Mouse (Mus musculus): Measurements from ENCODE around the gene Slc48a1. TPM values are rescaled to one million over a fixed set of nuclear protein-coding genes. Genes with fewer than 3 reads are reported as not detected.

Gene Slc48a1
- polyA plus RNA-seq, 2 experiments, result 35.0 to 73.9 TPM

DNA sequence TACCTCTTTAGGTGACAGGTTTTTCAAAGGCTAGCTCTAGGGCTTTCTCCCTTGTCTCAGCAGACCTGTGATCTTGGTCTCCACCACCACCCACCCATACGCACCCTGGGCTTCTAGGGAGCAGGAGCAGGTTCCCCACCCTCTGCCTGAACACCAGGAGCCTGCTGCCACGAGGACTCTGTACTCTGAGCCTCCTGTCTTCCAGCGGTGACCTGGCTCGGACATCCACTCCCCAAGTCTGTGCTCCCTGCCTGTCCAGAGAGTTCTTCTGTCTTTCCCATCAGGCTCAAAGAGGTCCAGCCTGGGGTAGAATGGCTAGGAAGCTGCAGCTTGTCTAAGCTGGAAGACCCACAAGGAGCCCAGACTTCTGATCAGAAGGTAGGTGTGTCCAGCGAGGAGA is 35.1 kb upstream of the Slc48a1 start:
- H3K9ac ChIP-seq (replicated peaks), result no peak overlapping the region
- H3K27me3 ChIP-seq (ENCODE audit: control insufficient read depth, insufficient read depth, low read length), result no peaks in the 10 kb centered on the region
- H3K4me2 ChIP-seq (ENCODE audit: low read depth), result no peak overlapping the region
- no peaks in the 10 kb centered on the region for H3K36me3 ChIP-seq (replicated peaks; ENCODE audit: control insufficient read depth, insufficient read depth, low read depth)
- H3K4me1 ChIP-seq (replicated peaks; ENCODE audit: control insufficient read depth in 2 of 2, insufficient read depth in 2 of 2, low read length in 1 of 2), result peaks cover 3 to 25% of the 10 kb centered on the region in 2 experiments; a peak in 3 of 4 replicates
- 67% methylated on average over 5 of the region's 5 CpGs for WGBS (ENCODE audit: insufficient replicate concordance)
- no peak for ATAC-seq (ENCODE audit: insufficient read depth)
- H3K9me3 ChIP-seq (ENCODE audit: control insufficient read depth, low read length), result no peaks in the 10 kb centered on the region
- TF ChIP-seq CTCF (IDR thresholded peaks at IDR 0.05; ENCODE audit: low read depth) (no peak), EP300 (IDR thresholded peaks at IDR 0.05; ENCODE audit: low read depth) (no peak)
- H3K27ac ChIP-seq, result no peak overlapping the region
- H3K4me3 ChIP-seq (ENCODE audit: insufficient read depth in 1 of 2, low read depth in 2 of 2, low read length in 2 of 2), result no peak overlapping the region
- no peak for DNase-seq (ENCODE audit: low read depth in 3 of 3, low spot score in 3 of 3)

DNA sequence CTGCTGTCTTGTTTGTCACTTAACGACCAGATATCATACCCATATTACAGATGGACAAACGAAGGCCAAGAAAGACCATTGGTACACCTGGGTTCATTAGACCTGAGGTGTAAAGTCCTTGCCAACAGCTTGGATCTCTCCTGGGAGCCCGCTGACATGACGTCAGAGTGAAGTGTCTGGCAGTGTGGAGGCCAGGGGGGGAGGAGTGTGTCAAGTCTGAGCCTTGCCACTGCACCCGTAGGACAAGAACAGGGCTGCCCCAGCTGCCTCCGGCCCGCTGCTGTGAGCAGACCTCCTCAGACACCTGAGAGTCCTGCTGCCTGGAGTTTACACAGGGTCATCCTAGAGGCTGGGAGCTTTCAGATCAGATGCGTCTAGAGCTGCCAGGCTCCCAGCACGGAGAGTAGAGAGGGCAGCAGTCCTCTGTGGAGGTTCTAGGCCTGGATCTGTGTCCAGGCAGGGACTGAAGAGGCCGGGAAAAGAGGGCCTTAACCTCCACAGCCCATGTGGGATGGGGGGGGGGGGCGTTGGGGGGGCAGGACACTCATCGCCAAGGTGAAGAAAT is 34.3 kb upstream of the Slc48a1 start:
- WGBS (ENCODE audit: insufficient replicate concordance), result 59% methylated on average over 12 of the region's 12 CpGs
- no peaks in the 10 kb centered on the region for H3K9me3 ChIP-seq (ENCODE audit: control insufficient read depth, low read length)
- ATAC-seq (ENCODE audit: insufficient read depth) (no peak), DNase-seq (ENCODE audit: low read depth in 3 of 3, low spot score in 3 of 3) (no peak)
- H3K9ac ChIP-seq (replicated peaks), result no peak overlapping the region
- peaks cover 3 to 26% of the 10 kb centered on the region in 2 experiments; a peak in 3 of 4 replicates for H3K4me1 ChIP-seq (replicated peaks; ENCODE audit: control insufficient read depth in 2 of 2, insufficient read depth in 2 of 2, low read length in 1 of 2)
- H3K4me2 ChIP-seq (ENCODE audit: low read depth), result no peak overlapping the region
- H3K36me3 ChIP-seq (replicated peaks; ENCODE audit: control insufficient read depth, insufficient read depth, low read depth), result no peaks in the 10 kb centered on the region
- no peak overlapping the region for H3K27ac ChIP-seq
- H3K4me3 ChIP-seq (ENCODE audit: insufficient read depth in 1 of 2, low read depth in 2 of 2, low read length in 2 of 2), result no peak overlapping the region
- no peaks in the 10 kb centered on the region for H3K27me3 ChIP-seq (ENCODE audit: control insufficient read depth, insufficient read depth, low read length)
- no peak for TF ChIP-seq CTCF (IDR thresholded peaks at IDR 0.05; ENCODE audit: low read depth)
- TF ChIP-seq EP300 (IDR thresholded peaks at IDR 0.05; ENCODE audit: low read depth), result no peak

DNA sequence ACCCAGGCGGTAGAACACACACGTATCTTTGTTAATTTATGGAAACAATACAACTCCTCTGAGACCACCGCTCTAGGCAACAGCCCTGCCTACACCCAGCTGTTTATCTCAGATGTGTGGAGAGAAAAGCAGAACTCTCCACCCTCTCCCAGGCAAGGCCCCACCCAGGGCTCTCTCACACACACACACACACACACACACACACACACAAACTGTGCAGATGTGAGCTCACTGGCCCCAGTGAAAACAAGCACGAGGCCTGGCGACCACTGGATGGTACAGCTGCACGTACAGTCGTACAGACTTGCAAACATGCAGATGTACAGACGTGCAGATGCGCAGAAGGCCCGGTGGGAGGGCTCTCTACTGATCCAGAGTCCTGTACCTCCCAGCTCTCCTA is 33.4 kb upstream of the Slc48a1 start:
- ATAC-seq (ENCODE audit: insufficient read depth) (peak; percentile 82), DNase-seq (ENCODE audit: low read depth in 3 of 3, low spot score in 3 of 3) (peak in 2 of 3 experiments; percentile 24)
- Histone ChIP-seq H3K4me1 (replicated peaks; ENCODE audit: control insufficient read depth in 2 of 2, insufficient read depth in 2 of 2, low read length in 1 of 2) (peaks cover 3 to 25% of the 10 kb centered on the region in 2 experiments; a peak in 3 of 4 replicates), H3K36me3 (replicated peaks; ENCODE audit: control insufficient read depth, insufficient read depth, low read depth) (no peaks in the 10 kb centered on the region), H3K9me3 (ENCODE audit: control insufficient read depth, low read length) (no peaks in the 10 kb centered on the region), H3K9ac (replicated peaks) (no peak overlapping the region), H3K4me2 (ENCODE audit: low read depth) (peak overlapping the region; percentile 2; the same call in 1 of the 2 replicates), H3K27ac (no peak overlapping the region), H3K4me3 (ENCODE audit: insufficient read depth in 1 of 2, low read depth in 2 of 2, low read length in 2 of 2) (no peak overlapping the region), H3K27me3 (ENCODE audit: control insufficient read depth, insufficient read depth, low read length) (no peaks in the 10 kb centered on the region)
- TF ChIP-seq EP300 (IDR thresholded peaks at IDR 0.05; ENCODE audit: low read depth), result no peak
- no peak for TF ChIP-seq CTCF (IDR thresholded peaks at IDR 0.05; ENCODE audit: low read depth)
- 33% methylated on average over 10 of the region's 10 CpGs for WGBS (ENCODE audit: insufficient replicate concordance)

DNA sequence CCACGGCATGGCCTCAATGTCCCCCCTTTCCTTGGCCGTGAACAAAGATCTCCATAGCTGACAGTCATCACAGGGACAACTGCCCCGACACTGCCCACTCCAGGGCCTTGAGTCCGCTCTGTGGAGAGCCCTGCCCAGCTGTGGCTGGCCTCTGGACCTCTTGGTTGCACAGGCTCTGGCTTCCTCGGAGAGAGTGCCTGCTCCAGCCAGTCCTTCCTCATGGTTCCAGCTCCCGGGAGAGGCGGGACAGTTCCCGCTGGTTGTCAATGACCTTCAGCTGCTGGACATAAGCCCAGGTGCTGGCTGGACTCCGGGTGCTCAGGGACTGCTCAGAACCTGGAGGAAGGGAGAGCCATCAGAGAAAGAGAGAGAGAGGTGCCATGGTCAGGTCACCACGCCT is 33.0 kb upstream of the Slc48a1 start:
- peaks cover 3 to 25% of the 10 kb centered on the region in 2 experiments; a peak in 3 of 4 replicates for H3K4me1 ChIP-seq (replicated peaks; ENCODE audit: control insufficient read depth in 2 of 2, insufficient read depth in 2 of 2, low read length in 1 of 2)
- TF ChIP-seq EP300 (IDR thresholded peaks at IDR 0.05; ENCODE audit: low read depth) (no peak), CTCF (IDR thresholded peaks at IDR 0.05; ENCODE audit: low read depth) (no peak)
- DNase-seq (ENCODE audit: low read depth in 3 of 3, low spot score in 3 of 3), result no peak
- H3K36me3 ChIP-seq (replicated peaks; ENCODE audit: control insufficient read depth, insufficient read depth, low read depth), result no peaks in the 10 kb centered on the region
- H3K9ac ChIP-seq (replicated peaks), result no peak overlapping the region
- no peak overlapping the region for H3K4me3 ChIP-seq (ENCODE audit: insufficient read depth in 1 of 2, low read depth in 2 of 2, low read length in 2 of 2)
- no peak overlapping the region for H3K27ac ChIP-seq
- 66% methylated on average over 10 of the region's 10 CpGs for WGBS (ENCODE audit: insufficient replicate concordance)
- peak overlapping the region; percentile 2; the same call in 1 of the 2 replicates for H3K4me2 ChIP-seq (ENCODE audit: low read depth)
- no peaks in the 10 kb centered on the region for H3K9me3 ChIP-seq (ENCODE audit: control insufficient read depth, low read length)
- H3K27me3 ChIP-seq (ENCODE audit: control insufficient read depth, insufficient read depth, low read length), result no peaks in the 10 kb centered on the region
- ATAC-seq (ENCODE audit: insufficient read depth), result 0 out of 2 replicates have a peak, but pooled peaks have one; percentile 1

DNA sequence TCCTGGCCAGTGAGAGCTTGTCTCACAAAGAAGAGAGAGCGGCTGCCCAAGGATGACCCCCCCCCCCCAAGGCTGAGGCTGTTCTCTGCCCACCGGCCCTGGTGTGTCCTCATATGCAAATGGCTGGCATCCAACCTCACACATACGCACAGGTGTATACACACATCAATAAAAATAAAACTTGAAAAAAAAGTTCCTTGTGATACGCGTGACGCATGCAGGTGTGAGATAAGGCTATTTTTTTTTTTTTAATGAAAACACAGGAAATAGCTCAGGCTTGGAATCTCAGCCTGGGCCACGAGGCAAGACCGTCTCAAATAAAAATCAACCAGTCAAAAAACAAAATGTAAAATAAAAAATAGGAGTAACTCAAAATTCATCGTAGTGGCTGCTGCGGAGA is 32.0 kb upstream of the Slc48a1 start:
- Histone ChIP-seq H3K27me3 (ENCODE audit: control insufficient read depth, insufficient read depth, low read length) (no peaks in the 10 kb centered on the region), H3K4me2 (ENCODE audit: low read depth) (peak overlapping the region; percentile 2; the same call in 1 of the 2 replicates), H3K9me3 (ENCODE audit: control insufficient read depth, low read length) (no peaks in the 10 kb centered on the region), H3K27ac (no peak overlapping the region), H3K36me3 (replicated peaks; ENCODE audit: control insufficient read depth, insufficient read depth, low read depth) (no peaks in the 10 kb centered on the region), H3K9ac (replicated peaks) (no peak overlapping the region), H3K4me3 (ENCODE audit: insufficient read depth in 1 of 2, low read depth in 2 of 2, low read length in 2 of 2) (no peak overlapping the region), H3K4me1 (replicated peaks; ENCODE audit: control insufficient read depth in 2 of 2, insufficient read depth in 2 of 2, low read length in 1 of 2) (peaks cover 3 to 25% of the 10 kb centered on the region in 2 experiments; a peak in 3 of 4 replicates)
- no peak for DNase-seq (ENCODE audit: low read depth in 3 of 3, low spot score in 3 of 3)
- 56% methylated on average over 10 of the region's 10 CpGs for whole genome bisulfite sequencing (ENCODE audit: insufficient replicate concordance)
- ATAC-seq (ENCODE audit: insufficient read depth), result no peak
- no peak for TF ChIP-seq EP300 (IDR thresholded peaks at IDR 0.05; ENCODE audit: low read depth)
- no peak for TF ChIP-seq CTCF (IDR thresholded peaks at IDR 0.05; ENCODE audit: low read depth)

All from liver, embryonic 14.5 days (tissue).